Mouse (Mus musculus) forebrain, embryonic 11.5 days (tissue): ENCODE data around the gene Yipf3. TPM values are rescaled to one million over a fixed set of nuclear protein-coding genes. Genes with fewer than 3 reads are reported as not detected.

ENCODE experiments used
- ATAC-seq: fragments of 200-750 bp; cut with Nextera tagmentation; replicated peaks from 2 replicates; pipeline ENCODE4 v1.8.0; 2017; ENCODE audit warnings: moderate TSS enrichment; ENCODE audit not compliant: low FRiP score
- DNase-seq: peaks from one replicate; pipeline ENCODE4 v3.0.0-alpha.2; 2017; ENCODE audit warnings: low spot score
- H3K27ac ChIP-seq: fragments of 300-500 bp; sonication (generic); 2 replicates; pipeline ENCODE4 v1.5.1; 2014; ENCODE audit warnings: low read depth, low read length
- H3K27me3 ChIP-seq: fragments of 300-500 bp; sonication (generic); 2 replicates; pipeline ENCODE4 v1.6.1; 2014; ENCODE audit warnings: mild to moderate bottlenecking, low read length, mixed read lengths; ENCODE audit not compliant: control insufficient read depth, insufficient read depth
- H3K36me3 ChIP-seq: fragments of 300-500 bp; sonication (generic); 2 replicates; pipeline ENCODE4 v1.6.1; 2014; ENCODE audit warnings: mild to moderate bottlenecking, low read length, moderate library complexity, mixed read lengths; ENCODE audit not compliant: control insufficient read depth, insufficient read depth
- H3K4me1 ChIP-seq: fragments of 300-500 bp; sonication (generic); replicated peaks from 2 replicates; pipeline ENCODE4 v1.6.1; 2014; ENCODE audit warnings: low read length, mixed read lengths; ENCODE audit not compliant: control insufficient read depth, insufficient read depth
- H3K4me2 ChIP-seq: fragments of 300-500 bp; sonication (generic); 2 replicates; pipeline ENCODE4 v1.6.1; 2014; ENCODE audit warnings: low read depth, mild to moderate bottlenecking, low read length, moderate library complexity, mixed read lengths; ENCODE audit not compliant: severe bottlenecking
- H3K4me3 ChIP-seq: fragments of 300-500 bp; sonication (generic); 2 replicates; pipeline ENCODE4 v1.5.1; 2014; ENCODE audit warnings: low read depth, low read length
- H3K9ac ChIP-seq: fragments of 300-500 bp; sonication (generic); 2 replicates; pipeline ENCODE4 v1.6.1; 2014; ENCODE audit warnings: low read length
- H3K9me3 ChIP-seq: fragments of 300-500 bp; sonication (generic); 2 replicates; pipeline ENCODE4 v1.6.1; 2016; ENCODE audit warnings: low read length, mixed read lengths; ENCODE audit not compliant: control insufficient read depth
- WGBS: fragments of 180-500 bp; shearing (Covaris S2); extraction: QIAGEN DNeasy Blood & Tissue Kit; methylation state at CpG from one replicate; pipeline ENCODE4 v1.1.7; 2014; 5-methylcytosine and 5-hydroxymethylcytosine counted together
- microRNA counts: library from miRNA; unstranded; fragments of <30 nt; microRNA quantifications from one replicate; lab custom pipeline; 2015
- microRNA-seq: library from miRNA; unstranded; fragments of <30 nt; microRNA quantifications from one replicate; pipeline ENCODE4, GENCODE M21; 2016; ENCODE audit not compliant: insufficient number of aligned reads
- polyA plus RNA-seq: library from polyadenylated mRNA; unstranded; fragments of >200 nt; fragmentation: Nextera tagmentation; extraction: Ambion mirVana; gene quantifications from 2 replicates; pipeline ENCODE4 v1.2.1, GENCODE M21; 2014

The Yipf3 gene
- polyA plus RNA-seq, 1 experiment from 2014 or later = 57.8 TPM

DNA sequence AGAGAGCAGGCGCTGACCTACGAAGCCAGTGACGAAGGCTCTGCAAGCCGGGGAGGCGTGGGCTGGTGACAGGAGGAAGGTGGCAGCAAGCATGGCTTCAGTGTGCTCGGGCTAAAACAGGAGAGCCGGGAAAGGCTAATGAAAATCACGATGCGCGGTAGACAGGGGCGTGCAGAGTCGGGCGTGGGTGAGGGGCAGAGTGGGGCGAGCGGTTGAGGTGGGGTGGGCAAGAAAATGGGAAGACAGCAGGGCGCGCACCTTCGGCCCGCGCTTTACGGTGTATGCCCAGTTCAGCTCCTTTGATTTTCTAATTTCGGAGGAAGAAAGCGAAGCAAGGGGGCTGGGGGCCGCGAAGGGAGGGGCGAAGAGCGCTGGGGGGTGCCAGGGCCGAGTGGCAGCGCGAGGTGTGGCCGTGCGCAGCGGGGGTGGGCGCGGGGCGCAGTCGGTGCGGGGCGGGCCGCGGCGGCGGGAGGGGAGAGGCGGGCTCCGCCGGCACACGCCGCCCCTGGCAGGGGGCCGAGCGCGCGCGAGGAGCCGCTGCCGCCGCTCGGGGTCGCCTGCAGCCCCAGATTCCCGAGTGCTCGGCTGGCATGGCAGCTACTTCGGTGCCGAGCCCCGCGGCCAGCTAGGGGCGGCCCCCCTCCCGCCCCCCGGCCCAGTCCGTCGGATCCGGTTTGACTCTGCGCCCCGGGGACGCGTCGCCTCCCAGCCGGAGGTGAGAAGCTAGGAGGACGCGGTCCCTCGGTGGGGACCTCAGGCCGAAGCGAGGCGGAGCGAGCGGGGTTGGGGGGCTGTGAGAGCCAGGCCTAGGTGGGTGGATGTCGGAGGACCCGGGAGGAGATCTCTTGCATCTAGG lies 49.7 kb downstream of the Yipf3 start, which contains the start of gene Dlk2:
Dlk2 (plus strand) TSS at position 58 of the 856 bp plus-strand sequence.
- ATAC-seq (peak; percentile 31), DNase-seq (peak; percentile 66)
- H3K4me1 ChIP-seq = peaks cover 7% of the 10 kb centered on the region; the same call in 1 of the 2 replicates
- no peak within 1 kb of the TSS for H3K27ac ChIP-seq
- peak within 1 kb of the TSS; percentile 43 for H3K9ac ChIP-seq
- under 1% methylated on average over 57 of the region's 86 CpGs for WGBS
- no peaks in the 10 kb centered on the region for H3K36me3 ChIP-seq
- H3K4me3 ChIP-seq = peak within 1 kb of the TSS; percentile 59
- H3K4me2 ChIP-seq = peak within 1 kb of the TSS; percentile 99
- H3K27me3 ChIP-seq = peaks cover 33% of the 10 kb centered on the region
- no peaks in the 10 kb centered on the region for H3K9me3 ChIP-seq

DNA sequence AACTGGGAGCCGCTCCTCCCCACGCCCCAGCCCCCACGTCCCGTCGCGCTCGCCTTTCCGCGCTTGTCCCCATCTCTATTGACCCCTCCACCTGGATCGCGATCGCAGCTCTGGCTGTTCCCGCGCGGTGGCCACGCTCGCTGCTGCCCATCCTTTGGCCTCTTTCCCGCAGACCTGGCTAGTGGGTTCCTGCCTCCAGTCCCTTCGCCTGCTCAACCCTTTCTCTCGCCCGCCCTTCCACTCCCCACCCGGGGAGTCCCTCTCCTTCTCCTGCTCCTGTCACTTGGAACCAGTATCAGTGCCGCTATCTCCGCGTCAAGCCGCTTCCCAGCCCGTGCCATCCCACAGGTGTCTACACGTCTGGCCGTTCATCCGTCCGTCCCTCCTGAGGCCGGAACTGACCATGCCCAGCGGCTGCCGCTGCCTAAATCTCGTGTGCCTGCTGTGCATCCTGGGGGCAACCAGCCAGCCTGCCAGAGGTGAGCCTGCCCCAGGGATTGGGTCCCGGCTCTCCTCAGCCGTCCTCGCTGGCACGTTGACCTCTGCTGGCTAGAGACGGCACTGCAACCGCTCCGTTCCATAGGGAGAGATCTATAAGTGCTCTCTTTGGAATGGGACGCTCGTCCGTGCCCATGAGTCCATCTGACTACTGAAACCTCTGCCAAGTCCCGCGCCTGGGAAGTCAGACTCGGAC lies 50.5 kb downstream of the Yipf3 start:
- ATAC-seq = peak; percentile 88
- H3K36me3 ChIP-seq = no peaks in the 10 kb centered on the region
- peaks cover 7% of the 10 kb centered on the region; the same call in 1 of the 2 replicates for H3K4me1 ChIP-seq
- H3K27ac ChIP-seq = no peak overlapping the region
- peak; percentile 92 for DNase-seq
- H3K27me3 ChIP-seq = peaks cover 32% of the 10 kb centered on the region
- under 1% methylated on average over 47 of the region's 48 CpGs for WGBS
- peak overlapping the region; percentile 99 for H3K4me2 ChIP-seq
- H3K4me3 ChIP-seq = peak overlapping the region; percentile 59
- H3K9me3 ChIP-seq = no peaks in the 10 kb centered on the region
- peak overlapping the region; percentile 43 for H3K9ac ChIP-seq

DNA sequence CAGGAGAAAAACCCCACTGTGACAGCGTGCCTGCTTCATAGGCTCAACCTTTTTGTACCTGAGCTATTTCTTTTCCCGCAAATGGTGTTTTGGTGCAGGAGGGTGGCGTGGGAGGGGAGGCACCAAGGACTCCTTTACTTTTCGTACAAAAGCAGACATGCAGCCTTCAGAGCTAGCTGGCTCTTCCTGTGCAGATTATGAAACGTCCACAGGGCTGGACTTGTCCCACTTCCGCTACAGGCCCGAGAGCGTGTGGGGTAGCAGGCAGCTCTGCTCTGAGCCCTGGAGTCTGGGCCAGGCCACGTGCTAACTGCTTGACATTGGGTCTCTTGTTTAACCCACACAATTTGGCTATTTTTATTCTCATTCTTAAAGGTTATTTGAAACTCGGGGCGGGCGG lies 54.0 kb downstream of the Yipf3 start:
- 84% methylated on average over 12 of the region's 12 CpGs for WGBS
- H3K4me1 ChIP-seq = peaks cover 7% of the 10 kb centered on the region; the same call in 1 of the 2 replicates
- H3K9me3 ChIP-seq = no peaks in the 10 kb centered on the region
- H3K27me3 ChIP-seq = peaks cover 21% of the 10 kb centered on the region
- H3K4me2 ChIP-seq = no peak overlapping the region
- H3K36me3 ChIP-seq = no peaks in the 10 kb centered on the region
- no peak overlapping the region for H3K27ac ChIP-seq
- H3K4me3 ChIP-seq = no peak overlapping the region
- ATAC-seq (no peak), DNase-seq (no peak)
- H3K9ac ChIP-seq = no peak overlapping the region

MicroRNAs within 50 kb of the gene (microRNA counts, 519-probe panel; counts per million panel counts)
- microRNA mmu-miR-693-3p (lab: Ali Mortazavi, UCI) (31.2 counts per million), microRNA mmu-miR-693-5p (lab: Ali Mortazavi, UCI) (31.2 counts per million)

Small RNAs within 50 kb of the gene (microRNA-seq; reads per million reads assigned to microRNA genes)
- not detected for gene Mir693

Other genes with a start within 250 kb of the Yipf3 start
- gene Vegfa, start 215.7 kb upstream of the Yipf3 start, polyA plus RNA-seq = 2.9 and 3.3 TPM in 2 replicates
- gene Mrps18a, start 137.1 kb upstream of the Yipf3 start, polyA plus RNA-seq = 119 and 127 TPM in 2 replicates
- gene Rsph9, start 103.9 kb upstream of the Yipf3 start, polyA plus RNA-seq = 14.1 and 15.6 TPM in 2 replicates
- 33.7 and 35.4 TPM in 2 replicates for gene Mad2l1bp, start 94.5 kb upstream of the Yipf3 start, polyA plus RNA-seq
- gene Gtpbp2, start 87.0 kb upstream of the Yipf3 start, polyA plus RNA-seq = 28.7 and 32.6 TPM in 2 replicates
- gene Polh, start 45.4 kb upstream of the Yipf3 start, polyA plus RNA-seq = 14.0 and 14.3 TPM in 2 replicates
- 76.7 and 79.7 TPM in 2 replicates for gene Xpo5, start 45.3 kb upstream of the Yipf3 start, polyA plus RNA-seq
- 111 and 118 TPM in 2 replicates for gene Polr1c, start within 50 bp of the Yipf3 start, polyA plus RNA-seq
- 2.3 and 3.8 TPM in 2 replicates for gene Lrrc73, start 5.5 kb downstream of the Yipf3 start, polyA plus RNA-seq
- gene Tjap1, start 34.9 kb downstream of the Yipf3 start, polyA plus RNA-seq = 62.6 and 63.4 TPM in 2 replicates
- gene Dlk2, start 49.3 kb downstream of the Yipf3 start, polyA plus RNA-seq = 1.2 and 1.5 TPM in 2 replicates
- gene Abcc10, start 80.3 kb downstream of the Yipf3 start, polyA plus RNA-seq = 7.3 and 8.3 TPM in 2 replicates
- gene Zfp318, start 135.7 kb downstream of the Yipf3 start, polyA plus RNA-seq = 16.4 and 17.0 TPM in 2 replicates
- 0.28 and 0.52 TPM in 2 replicates for gene Crip3, start 180.8 kb downstream of the Yipf3 start, polyA plus RNA-seq
- not detected in 2 replicates for gene Slc22a7, start 190.4 kb downstream of the Yipf3 start, polyA plus RNA-seq
- 3.5 TPM in 2 replicates for gene Ttbk1, start 239.6 kb downstream of the Yipf3 start, polyA plus RNA-seq
- gene Dnph1, start 248.6 kb downstream of the Yipf3 start, polyA plus RNA-seq = 87.6 and 89.0 TPM in 2 replicates